Mouse (Mus musculus) ovary, adult 2 months (tissue): ENCODE measurements around the gene Senp6. TPM values are rescaled to one million over a fixed set of nuclear protein-coding genes. Genes with fewer than 3 reads are reported as not detected.

Source experiments
- polyA plus RNA-seq: library from polyadenylated mRNA; depleted of rRNA; stranded (reverse); fragments of >200 nt; gene quantifications from 2 replicates; pipeline ENCODE4 v1.2.3, GENCODE M21; 2012; rRNA removed

Senp6 gene
- polyA plus RNA-seq, result 25.7 and 39.2 TPM in 2 replicates

GRCm38 (mm10) chr9:80066367-80067220 lies at the start of gene Senp6:
TSS of gene Senp6 (plus strand) at chr9:80066903.

GRCm38 (mm10) chr9:80164611-80165474 lies 98.1 kb downstream of the Senp6 start, which contains the start of gene Myo6:
TSS of gene Myo6 (plus strand) at chr9:80165031.

Other genes starting within 250 kb of the Senp6 start
- gene Filip1, start 54.1 kb upstream of the Senp6 start, polyA plus RNA-seq, result 4.1 and 6.3 TPM in 2 replicates
- 29.2 and 30.6 TPM in 2 replicates for gene Myo6, start 98.1 kb downstream of the Senp6 start, polyA plus RNA-seq